Mouse (Mus musculus): ENCODE measurements around the gene Amdhd1. TPM values are rescaled to one million over a fixed set of nuclear protein-coding genes. Genes with fewer than 3 reads are reported as not detected.

Amdhd1 gene
- polyA plus RNA-seq, 2 experiments = 5.7 to 9.7 TPM

DNA sequence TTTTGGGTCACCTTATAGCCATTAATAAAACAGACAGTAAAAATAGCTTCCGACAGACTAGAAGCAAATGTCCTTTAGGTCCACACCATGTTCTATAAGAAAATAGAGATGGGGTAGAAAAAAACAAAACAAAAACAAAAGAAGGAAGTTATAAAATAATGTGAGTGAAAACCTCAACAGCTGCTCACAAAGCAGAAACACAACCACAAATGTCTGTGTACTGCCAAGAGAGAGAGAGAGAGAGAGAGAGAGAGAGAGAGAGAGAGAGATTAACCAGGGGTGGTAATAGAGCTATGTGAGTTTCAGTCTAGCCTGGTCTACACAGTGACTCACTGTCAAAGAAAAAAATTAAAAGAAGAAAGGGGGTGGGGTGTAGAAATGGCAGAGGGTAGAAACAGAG is 1.8 kb upstream of the Amdhd1 start:
- Histone ChIP-seq H3K27me3 (ENCODE audit: control insufficient read depth, insufficient read depth, low read length) (no peaks in the 10 kb centered on the region), H3K27ac (no peak overlapping the region), H3K36me3 (replicated peaks; ENCODE audit: control insufficient read depth, insufficient read depth, low read depth) (no peaks in the 10 kb centered on the region), H3K9me3 (ENCODE audit: control insufficient read depth, low read length) (no peaks in the 10 kb centered on the region), H3K4me1 (replicated peaks; ENCODE audit: control insufficient read depth in 2 of 2, insufficient read depth in 2 of 2, low read length in 1 of 2) (peaks cover 0 to 11% of the 10 kb centered on the region in 2 experiments; a peak in 2 of 4 replicates), H3K4me2 (ENCODE audit: low read depth) (no peak overlapping the region), H3K4me3 (ENCODE audit: insufficient read depth in 1 of 2, low read depth in 2 of 2, low read length in 2 of 2) (no peak overlapping the region), H3K9ac (replicated peaks) (no peak overlapping the region)
- ATAC-seq (ENCODE audit: insufficient read depth) = no peak
- TF ChIP-seq EP300 (IDR thresholded peaks at IDR 0.05; ENCODE audit: low read depth) = no peak
- 47% methylated on average over 1 of the region's 1 CpGs for WGBS (ENCODE audit: insufficient replicate concordance)
- DNase-seq (ENCODE audit: low read depth in 3 of 3, low spot score in 3 of 3) = no peak

DNA sequence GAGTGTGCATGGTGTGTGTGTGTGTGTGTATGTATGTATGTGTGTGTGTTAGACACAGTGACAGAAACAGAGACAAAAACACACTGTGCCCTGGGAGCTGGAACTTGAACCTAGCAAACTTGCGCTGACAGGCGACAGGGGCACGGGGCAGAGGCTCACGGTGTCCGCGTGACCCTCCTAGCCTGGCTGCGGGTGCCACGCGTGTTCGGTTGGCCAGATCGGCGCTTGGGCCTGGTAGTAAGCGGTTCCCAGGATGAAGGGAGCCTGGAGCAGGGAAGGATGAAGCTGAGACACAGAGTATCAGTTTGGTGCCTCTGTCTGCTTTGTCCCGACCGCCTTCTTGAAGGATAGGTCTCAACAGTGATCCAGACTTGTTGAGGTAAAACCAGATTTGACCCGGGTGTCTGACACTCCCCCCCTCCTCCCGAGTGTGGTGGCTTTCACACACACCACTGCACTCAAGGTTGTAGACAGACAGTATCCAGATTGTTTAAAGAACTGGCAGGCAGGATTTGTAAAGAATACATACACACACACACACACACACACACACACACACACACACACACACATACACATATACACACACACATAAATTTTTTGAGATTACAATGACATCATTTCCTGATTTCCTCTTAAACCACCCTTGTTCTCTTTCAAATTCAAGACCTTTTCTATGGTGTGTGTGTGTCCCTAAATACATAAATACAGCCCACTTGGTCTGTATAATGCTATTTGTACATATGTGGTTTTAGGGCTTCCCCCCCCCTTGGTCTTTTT is 788 bp upstream of the Amdhd1 start, which contains the start of gene Ccdc38:
Gene Ccdc38, plus strand, starts transcription at position 202 of the 780 bp plus-strand sequence.
- peaks cover 0 to 11% of the 10 kb centered on the region in 2 experiments; a peak in 2 of 4 replicates for H3K4me1 ChIP-seq (replicated peaks; ENCODE audit: control insufficient read depth in 2 of 2, insufficient read depth in 2 of 2, low read length in 1 of 2)
- H3K36me3 ChIP-seq (replicated peaks; ENCODE audit: control insufficient read depth, insufficient read depth, low read depth) = no peaks in the 10 kb centered on the region
- H3K9ac ChIP-seq (replicated peaks) = peak within 1 kb of the TSS; percentile 19
- no peak within 1 kb of the TSS for H3K27ac ChIP-seq
- no peaks in the 10 kb centered on the region for H3K27me3 ChIP-seq (ENCODE audit: control insufficient read depth, insufficient read depth, low read length)
- peak within 1 kb of the TSS; percentile 41 to 53 for H3K4me3 ChIP-seq (ENCODE audit: insufficient read depth in 1 of 2, low read depth in 2 of 2, low read length in 2 of 2)
- DNase-seq (ENCODE audit: low read depth in 3 of 3, low spot score in 3 of 3) (no peak), ATAC-seq (ENCODE audit: insufficient read depth) (no peak)
- TF ChIP-seq CTCF (IDR thresholded peaks at IDR 0.05; ENCODE audit: low read depth) (no peak), EP300 (IDR thresholded peaks at IDR 0.05; ENCODE audit: low read depth) (no peak)
- H3K9me3 ChIP-seq (ENCODE audit: control insufficient read depth, low read length) = no peaks in the 10 kb centered on the region
- peak within 1 kb of the TSS; percentile 65 for H3K4me2 ChIP-seq (ENCODE audit: low read depth)
- WGBS (ENCODE audit: insufficient replicate concordance) = 54% methylated on average over 17 of the region's 17 CpGs

DNA sequence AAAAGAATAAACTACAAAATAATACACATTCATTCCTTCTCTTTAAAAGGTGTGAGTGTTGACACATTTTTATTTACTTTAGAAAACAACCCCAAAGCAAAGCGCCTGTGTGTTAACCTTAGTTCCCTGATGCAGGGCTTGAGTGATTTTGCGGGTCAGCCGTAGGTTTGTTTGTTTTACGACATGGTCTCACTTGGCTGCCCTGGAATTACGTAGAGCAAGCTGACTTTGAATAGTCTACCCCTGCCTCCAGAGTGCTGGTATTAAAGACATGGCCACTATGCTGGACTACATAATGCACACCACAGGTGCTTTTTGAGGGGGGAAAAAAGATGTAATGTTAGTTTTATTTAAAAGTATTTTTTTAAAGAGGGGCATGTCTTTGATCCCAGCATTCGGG is 1.0 kb downstream of the Amdhd1 start:
- Histone ChIP-seq H3K9me3 (ENCODE audit: control insufficient read depth, low read length) (no peaks in the 10 kb centered on the region), H3K4me2 (ENCODE audit: low read depth) (peak overlapping the region; percentile 3; the same call in 1 of the 2 replicates), H3K9ac (replicated peaks) (no peak overlapping the region), H3K36me3 (replicated peaks; ENCODE audit: control insufficient read depth, insufficient read depth, low read depth) (no peaks in the 10 kb centered on the region), H3K27ac (no peak overlapping the region), H3K4me1 (replicated peaks; ENCODE audit: control insufficient read depth in 2 of 2, insufficient read depth in 2 of 2, low read length in 1 of 2) (peaks cover 0 to 10% of the 10 kb centered on the region in 2 experiments; a peak in 2 of 4 replicates), H3K4me3 (ENCODE audit: insufficient read depth in 1 of 2, low read depth in 2 of 2, low read length in 2 of 2) (no peak overlapping the region), H3K27me3 (ENCODE audit: control insufficient read depth, insufficient read depth, low read length) (no peaks in the 10 kb centered on the region)
- ATAC-seq (ENCODE audit: insufficient read depth) = no peak
- WGBS (ENCODE audit: insufficient replicate concordance) = 66% methylated on average over 6 of the region's 6 CpGs
- TF ChIP-seq EP300 (IDR thresholded peaks at IDR 0.05; ENCODE audit: low read depth) (no peak), CTCF (IDR thresholded peaks at IDR 0.05; ENCODE audit: low read depth) (no peak)
- no peak for DNase-seq (ENCODE audit: low read depth in 3 of 3, low spot score in 3 of 3)

DNA sequence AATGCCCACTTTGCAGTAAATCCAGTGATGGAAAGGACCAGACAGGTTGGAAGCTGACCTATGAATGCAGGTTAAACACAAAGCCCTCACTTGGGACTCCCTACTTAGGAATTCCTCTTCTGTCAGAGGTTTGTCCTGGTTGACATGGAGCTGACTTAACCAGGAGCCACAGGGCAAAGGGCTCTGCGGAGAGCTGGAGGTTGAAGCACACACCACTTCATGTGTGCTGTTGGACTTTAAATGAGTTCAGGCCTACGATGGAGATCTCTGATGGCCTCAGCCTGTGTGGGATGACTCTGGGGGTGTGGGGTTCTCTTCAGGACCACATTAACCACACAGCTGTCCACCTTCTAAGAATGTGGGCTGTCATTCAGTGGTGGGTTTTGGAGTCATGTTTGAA is 1.5 kb downstream of the Amdhd1 start:
- Histone ChIP-seq H3K4me2 (ENCODE audit: low read depth) (no peak overlapping the region; the same call in 1 of the 2 replicates), H3K4me1 (replicated peaks; ENCODE audit: control insufficient read depth in 2 of 2, insufficient read depth in 2 of 2, low read length in 1 of 2) (peaks cover 0 to 10% of the 10 kb centered on the region in 2 experiments; a peak in 2 of 4 replicates)
- no peak for ATAC-seq (ENCODE audit: insufficient read depth)

DNA sequence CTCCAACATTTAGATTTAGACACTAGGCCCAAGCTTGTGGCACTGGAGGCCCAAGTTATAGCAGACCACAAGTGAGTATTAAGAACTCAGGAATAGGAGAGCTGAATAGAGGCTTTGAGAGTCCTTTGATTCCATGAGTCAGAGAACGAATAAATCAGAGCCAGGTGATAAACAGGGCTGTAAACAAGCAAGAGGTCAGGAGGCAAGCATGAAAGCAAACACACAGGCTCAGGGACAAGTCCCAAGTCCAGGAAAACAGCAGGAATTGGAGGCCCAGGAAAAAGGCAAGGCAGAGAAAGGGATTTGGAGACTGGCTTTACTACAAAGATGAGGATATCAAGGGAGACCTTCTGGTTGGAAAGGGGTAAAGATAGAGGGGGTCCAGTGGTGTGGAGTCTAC is 14.5 kb downstream of the Amdhd1 start:
- Histone ChIP-seq H3K9me3 (ENCODE audit: control insufficient read depth, low read length) (no peaks in the 10 kb centered on the region), H3K36me3 (replicated peaks; ENCODE audit: control insufficient read depth, insufficient read depth, low read depth) (no peaks in the 10 kb centered on the region), H3K9ac (replicated peaks) (no peak overlapping the region), H3K4me1 (replicated peaks; ENCODE audit: control insufficient read depth in 2 of 2, insufficient read depth in 2 of 2, low read length in 1 of 2) (no peaks in the 10 kb centered on the region), H3K27ac (no peak overlapping the region), H3K27me3 (ENCODE audit: control insufficient read depth, insufficient read depth, low read length) (no peaks in the 10 kb centered on the region), H3K4me2 (ENCODE audit: low read depth) (no peak overlapping the region), H3K4me3 (ENCODE audit: insufficient read depth in 1 of 2, low read depth in 2 of 2, low read length in 2 of 2) (no peak overlapping the region)
- ATAC-seq (ENCODE audit: insufficient read depth) (no peak), DNase-seq (ENCODE audit: low read depth in 3 of 3, low spot score in 3 of 3) (no peak)
- TF ChIP-seq CTCF (IDR thresholded peaks at IDR 0.05; ENCODE audit: low read depth) = no peak
- TF ChIP-seq EP300 (IDR thresholded peaks at IDR 0.05; ENCODE audit: low read depth) = no peak
- WGBS (ENCODE audit: insufficient replicate concordance) = 48% methylated on average over 1 of the region's 1 CpGs

More for the DNA sequence above, 1.5 kb downstream of the Amdhd1 start:
- TF ChIP-seq EP300 (IDR thresholded peaks at IDR 0.05; ENCODE audit: low read depth) (no peak), CTCF (IDR thresholded peaks at IDR 0.05; ENCODE audit: low read depth) (no peak)
- Histone ChIP-seq H3K9ac (replicated peaks) (no peak overlapping the region), H3K4me3 (ENCODE audit: insufficient read depth in 1 of 2, low read depth in 2 of 2, low read length in 2 of 2) (no peak overlapping the region), H3K9me3 (ENCODE audit: control insufficient read depth, low read length) (no peaks in the 10 kb centered on the region), H3K27me3 (ENCODE audit: control insufficient read depth, insufficient read depth, low read length) (no peaks in the 10 kb centered on the region), H3K27ac (no peak overlapping the region), H3K36me3 (replicated peaks; ENCODE audit: control insufficient read depth, insufficient read depth, low read depth) (no peaks in the 10 kb centered on the region)
- WGBS (ENCODE audit: insufficient replicate concordance) = 48% methylated on average over 2 of the region's 2 CpGs
- DNase-seq (ENCODE audit: low read depth in 3 of 3, low spot score in 3 of 3) = no peak

Data from liver, embryonic 14.5 days (tissue).